Mouse (Mus musculus): ENCODE measurements at regions not wholly inside any gene's neighbourhood (a gene's known extent, or its start where the extent isn't known, plus 50 kb on each side); places are given as distances from the start of the nearest gene placed in this dataset.

DNA sequence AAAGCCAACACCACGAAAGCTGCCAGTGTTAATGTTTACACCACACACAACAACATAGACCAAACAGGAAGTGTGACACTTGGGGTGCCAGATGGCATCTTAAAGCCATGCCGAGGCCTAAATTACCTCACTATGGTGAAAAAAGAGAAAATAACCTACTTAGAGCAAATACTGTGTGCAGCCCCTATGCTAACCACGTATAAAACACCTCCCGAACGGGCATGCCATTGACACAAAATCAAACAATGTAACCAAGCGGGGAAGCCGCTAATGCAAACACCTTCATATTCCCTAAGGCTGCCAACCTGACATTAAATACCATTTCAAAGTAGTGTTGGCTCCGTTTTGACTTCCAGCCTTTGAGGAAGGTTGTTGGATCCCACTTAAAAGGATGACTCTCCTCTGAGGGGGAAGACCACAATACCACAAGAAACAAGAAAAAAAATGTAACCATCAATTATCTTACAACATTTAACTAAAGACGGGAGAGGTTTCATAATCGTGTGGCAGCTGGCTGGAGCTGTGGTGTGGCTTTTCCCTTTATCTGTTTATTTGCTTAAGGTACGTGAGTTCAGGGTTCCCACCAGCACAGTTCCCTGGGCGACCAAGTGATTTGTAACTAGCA, 96.1 kb upstream of the Lef1 start:
- Histone ChIP-seq H3K27ac (no peak overlapping the region), H3K36me3 (no peaks in the 10 kb centered on the region), H3K9me3 (no peaks in the 10 kb centered on the region), H3K4me2 (no peak overlapping the region), H3K9ac (no peak overlapping the region), H3K4me1 (peaks cover 12% of the 10 kb centered on the region; the same call in 1 of the 2 replicates), H3K4me3 (no peak overlapping the region), H3K27me3 (no peaks in the 10 kb centered on the region)
- 51% methylated on average over 12 of the region's 12 CpGs for WGBS
- ATAC-seq (ENCODE audit: insufficient number of reproducible peaks, insufficient read depth, low FRiP score, low TSS enrichment, low read depth) = no peak

DNA sequence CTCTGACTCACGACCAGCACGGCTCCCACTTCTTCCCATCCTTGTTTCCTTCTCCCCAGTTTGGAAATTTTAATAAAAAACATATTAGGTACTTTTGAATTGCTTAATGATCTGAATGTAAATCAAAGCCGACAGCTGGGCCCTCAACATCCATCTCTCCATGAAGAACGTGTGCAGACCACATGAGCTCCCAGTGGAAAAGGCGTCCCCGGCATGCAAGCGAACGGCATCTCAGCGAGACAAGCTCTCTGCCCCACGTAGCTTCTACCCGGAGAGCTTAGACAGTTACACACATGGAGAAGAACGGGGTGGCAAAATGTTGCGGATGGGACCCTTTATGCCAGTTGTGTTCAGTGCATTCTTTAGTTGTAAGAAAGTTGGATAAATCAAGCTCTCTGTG, 109.6 kb upstream of the Lef1 start:
- WGBS = 52% methylated on average over 13 of the region's 13 CpGs
- Histone ChIP-seq H3K27ac (no peak overlapping the region), H3K27me3 (no peaks in the 10 kb centered on the region), H3K36me3 (no peaks in the 10 kb centered on the region), H3K9ac (no peak overlapping the region), H3K9me3 (no peaks in the 10 kb centered on the region), H3K4me1 (peaks cover 12% of the 10 kb centered on the region), H3K4me2 (0 out of 2 replicates have a peak overlapping the region, but pooled peaks have one; percentile 12), H3K4me3 (no peak overlapping the region)
- ATAC-seq (ENCODE audit: insufficient number of reproducible peaks, insufficient read depth, low FRiP score, low TSS enrichment, low read depth) = no peak

- Histone ChIP-seq H3K4me2 (no peak overlapping the region), H3K27me3 (no peaks in the 10 kb centered on the region), H3K36me3 (no peaks in the 10 kb centered on the region), H3K4me1 (peaks cover 12% of the 10 kb centered on the region), H3K4me3 (no peak overlapping the region), H3K9ac (no peak overlapping the region), H3K27ac (no peak overlapping the region), H3K9me3 (no peaks in the 10 kb centered on the region)
- no peak for ATAC-seq (ENCODE audit: insufficient number of reproducible peaks, insufficient read depth, low FRiP score, low TSS enrichment, low read depth)
- WGBS = 73% methylated on average over 3 of the region's 3 CpGs
Observed at GRCm38 (mm10) chr3:131000252-131000651, 110.0 kb upstream of the Lef1 start.

GRCm38 (mm10) chr3:130999818-131000217, 110.5 kb upstream of the Lef1 start:
- Histone ChIP-seq H3K27me3 (no peaks in the 10 kb centered on the region), H3K4me2 (no peak overlapping the region), H3K27ac (no peak overlapping the region), H3K36me3 (no peaks in the 10 kb centered on the region), H3K9ac (no peak overlapping the region), H3K4me3 (no peak overlapping the region), H3K9me3 (no peaks in the 10 kb centered on the region), H3K4me1 (peaks cover 12% of the 10 kb centered on the region)
- ATAC-seq (ENCODE audit: insufficient number of reproducible peaks, insufficient read depth, low FRiP score, low TSS enrichment, low read depth) = no peak
- WGBS = 85% methylated on average over 6 of the region's 6 CpGs

GRCm38 (mm10) chr3:130998433-130998832, 111.8 kb upstream of the Lef1 start:
- H3K9ac ChIP-seq = no peak overlapping the region
- H3K4me2 ChIP-seq = no peak overlapping the region
- no peaks in the 10 kb centered on the region for H3K9me3 ChIP-seq
- 86% methylated on average over 9 of the region's 10 CpGs for WGBS
- H3K27me3 ChIP-seq = no peaks in the 10 kb centered on the region
- H3K4me3 ChIP-seq = no peak overlapping the region
- no peak for ATAC-seq (ENCODE audit: insufficient number of reproducible peaks, insufficient read depth, low FRiP score, low TSS enrichment, low read depth)
- H3K27ac ChIP-seq = no peak overlapping the region
- H3K4me1 ChIP-seq = peaks cover 12% of the 10 kb centered on the region
- H3K36me3 ChIP-seq = no peaks in the 10 kb centered on the region

- no peak overlapping the region for H3K9ac ChIP-seq
- H3K9me3 ChIP-seq = no peaks in the 10 kb centered on the region
- no peak overlapping the region for H3K4me3 ChIP-seq
- no peak overlapping the region for H3K27ac ChIP-seq
- peaks cover 12% of the 10 kb centered on the region for H3K4me1 ChIP-seq
- H3K27me3 ChIP-seq = no peaks in the 10 kb centered on the region
- 33% methylated on average over 11 of the region's 11 CpGs for WGBS
- H3K4me2 ChIP-seq = peak overlapping the region; percentile 28; the same call in 1 of the 2 replicates
- H3K36me3 ChIP-seq = no peaks in the 10 kb centered on the region
- no peak for ATAC-seq (ENCODE audit: insufficient number of reproducible peaks, insufficient read depth, low FRiP score, low TSS enrichment, low read depth)
Observed at GRCm38 (mm10) chr3:130996786-130997185, 113.5 kb upstream of the Lef1 start.

DNA sequence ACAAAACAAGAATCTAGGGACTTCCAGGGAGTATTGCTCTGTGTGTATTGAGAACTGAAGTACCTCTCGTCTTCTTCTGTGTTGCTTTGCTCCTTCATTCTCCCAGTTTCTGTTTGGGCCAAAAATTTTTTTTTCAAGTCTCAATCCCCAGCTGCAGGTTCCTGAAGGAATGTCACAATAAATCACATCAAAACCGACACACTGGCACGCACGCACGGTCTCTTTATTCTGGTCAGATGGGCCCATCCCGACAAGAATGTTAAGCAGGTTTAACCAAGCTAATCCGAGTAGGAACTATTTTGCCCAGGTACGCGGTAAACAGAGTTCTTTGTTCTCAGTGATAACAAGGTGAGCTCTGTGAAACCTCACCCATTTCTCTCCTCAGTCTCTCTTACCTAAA, 118.3 kb upstream of the Lef1 start:
- Histone ChIP-seq H3K4me2 (no peak overlapping the region), H3K36me3 (no peaks in the 10 kb centered on the region), H3K27me3 (no peaks in the 10 kb centered on the region), H3K27ac (no peak overlapping the region), H3K9me3 (no peaks in the 10 kb centered on the region), H3K9ac (no peak overlapping the region), H3K4me1 (peaks cover 6% of the 10 kb centered on the region), H3K4me3 (no peak overlapping the region)
- WGBS = 50% methylated on average over 9 of the region's 9 CpGs
- ATAC-seq (ENCODE audit: insufficient number of reproducible peaks, insufficient read depth, low FRiP score, low TSS enrichment, low read depth) = no peak

DNA sequence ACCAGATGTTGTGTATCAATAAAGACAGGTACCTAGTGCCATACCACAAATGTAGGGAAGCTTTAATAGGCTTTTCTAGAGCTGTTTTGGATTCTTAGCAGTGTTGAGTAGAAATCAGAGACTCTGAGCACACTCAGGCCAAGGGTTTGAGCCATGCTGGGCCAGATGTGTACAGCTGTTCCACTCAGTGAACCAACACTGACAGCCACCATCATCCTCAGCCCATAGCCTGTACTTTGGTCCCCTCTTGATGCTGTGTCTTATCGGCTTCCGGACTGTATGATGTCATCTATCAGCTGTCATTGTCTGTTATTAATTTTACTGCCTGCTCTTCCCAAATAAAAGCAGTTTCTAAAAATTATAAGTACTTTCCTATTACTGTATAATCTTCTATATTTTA, 123.6 kb upstream of the Lef1 start:
- H3K27me3 ChIP-seq = no peaks in the 10 kb centered on the region
- H3K4me1 ChIP-seq = no peaks in the 10 kb centered on the region
- H3K9me3 ChIP-seq = no peaks in the 10 kb centered on the region
- no peaks in the 10 kb centered on the region for H3K36me3 ChIP-seq
- WGBS = 88% methylated on average over 2 of the region's 2 CpGs
- H3K4me2 ChIP-seq = no peak overlapping the region
- no peak overlapping the region for H3K9ac ChIP-seq
- H3K27ac ChIP-seq = no peak overlapping the region
- no peak for ATAC-seq (ENCODE audit: insufficient number of reproducible peaks, insufficient read depth, low FRiP score, low TSS enrichment, low read depth)
- no peak overlapping the region for H3K4me3 ChIP-seq

DNA sequence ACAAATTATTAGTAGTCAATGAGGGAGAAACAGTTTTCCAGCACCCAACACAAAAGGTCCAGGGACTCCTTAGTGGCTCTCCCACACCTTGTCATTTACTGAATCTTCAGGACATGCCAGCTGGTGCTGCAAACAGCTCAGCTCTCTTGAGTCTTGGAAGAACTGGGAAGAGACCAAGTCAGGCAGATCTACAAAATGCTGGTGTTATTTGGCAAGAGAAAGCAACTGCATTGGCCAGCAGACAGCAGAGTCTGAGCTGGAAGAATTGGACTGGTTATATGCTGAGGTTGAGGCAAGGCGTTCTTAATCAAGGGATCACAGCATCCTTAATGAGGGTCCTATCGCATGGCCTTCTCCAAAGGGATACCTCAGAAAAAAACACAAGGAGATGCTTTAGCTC, 124.2 kb upstream of the Lef1 start:
- Histone ChIP-seq H3K9me3 (no peaks in the 10 kb centered on the region), H3K4me2 (no peak overlapping the region), H3K4me1 (no peaks in the 10 kb centered on the region), H3K4me3 (no peak overlapping the region), H3K9ac (no peak overlapping the region), H3K27me3 (no peaks in the 10 kb centered on the region), H3K36me3 (no peaks in the 10 kb centered on the region), H3K27ac (no peak overlapping the region)
- 93% methylated on average over 2 of the region's 2 CpGs for WGBS
- no peak for ATAC-seq (ENCODE audit: insufficient number of reproducible peaks, insufficient read depth, low FRiP score, low TSS enrichment, low read depth)

GRCm38 (mm10) chr3:130981566-130981965, 128.7 kb upstream of the Lef1 start:
- H3K36me3 ChIP-seq = no peaks in the 10 kb centered on the region
- H3K4me1 ChIP-seq = peaks cover 5% of the 10 kb centered on the region
- H3K27ac ChIP-seq = no peak overlapping the region
- no peak for ATAC-seq (ENCODE audit: insufficient number of reproducible peaks, insufficient read depth, low FRiP score, low TSS enrichment, low read depth)
- H3K9me3 ChIP-seq = no peaks in the 10 kb centered on the region
- H3K4me3 ChIP-seq = no peak overlapping the region
- no peaks in the 10 kb centered on the region for H3K27me3 ChIP-seq
- no peak overlapping the region for H3K4me2 ChIP-seq
- H3K9ac ChIP-seq = no peak overlapping the region

DNA sequence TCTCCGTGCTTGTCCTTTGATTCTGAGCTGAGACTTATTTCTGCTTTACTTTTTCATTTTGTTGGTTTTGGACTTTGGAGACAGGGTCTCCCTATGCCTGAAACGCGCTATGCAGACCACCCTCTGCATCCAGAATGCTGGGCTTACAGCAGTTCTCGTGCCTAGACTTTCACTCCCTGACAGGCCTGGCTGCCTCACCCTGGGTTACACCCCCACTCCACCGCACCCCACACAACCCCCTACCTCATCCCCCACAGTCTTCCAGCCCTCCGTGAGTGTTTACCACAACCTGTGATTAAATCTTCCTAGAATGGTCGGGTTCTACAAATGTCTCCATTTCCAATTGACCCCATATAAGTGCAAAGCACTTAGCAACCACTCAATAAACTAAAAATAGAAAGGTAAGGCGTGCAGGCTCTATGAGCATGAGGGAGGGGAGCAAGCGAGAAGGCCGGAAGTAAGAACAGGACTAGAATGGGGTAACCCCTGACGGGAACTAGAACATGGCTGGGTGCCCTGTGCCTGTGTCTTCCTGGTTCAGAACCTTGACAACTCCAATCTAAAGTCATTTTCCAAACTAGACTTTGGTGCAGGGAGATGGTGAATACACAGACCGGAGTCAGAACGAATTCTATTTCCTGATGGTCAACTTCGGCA, 131.2 kb upstream of the Lef1 start:
- Histone ChIP-seq H3K27ac (no peak overlapping the region), H3K9me3 (no peaks in the 10 kb centered on the region), H3K4me1 (peaks cover 5% of the 10 kb centered on the region), H3K36me3 (no peaks in the 10 kb centered on the region), H3K9ac (no peak overlapping the region), H3K27me3 (no peaks in the 10 kb centered on the region), H3K4me3 (no peak overlapping the region), H3K4me2 (no peak overlapping the region)
- no peak for ATAC-seq (ENCODE audit: insufficient number of reproducible peaks, insufficient read depth, low FRiP score, low TSS enrichment, low read depth)
- WGBS = 74% methylated on average over 14 of the region's 14 CpGs

DNA sequence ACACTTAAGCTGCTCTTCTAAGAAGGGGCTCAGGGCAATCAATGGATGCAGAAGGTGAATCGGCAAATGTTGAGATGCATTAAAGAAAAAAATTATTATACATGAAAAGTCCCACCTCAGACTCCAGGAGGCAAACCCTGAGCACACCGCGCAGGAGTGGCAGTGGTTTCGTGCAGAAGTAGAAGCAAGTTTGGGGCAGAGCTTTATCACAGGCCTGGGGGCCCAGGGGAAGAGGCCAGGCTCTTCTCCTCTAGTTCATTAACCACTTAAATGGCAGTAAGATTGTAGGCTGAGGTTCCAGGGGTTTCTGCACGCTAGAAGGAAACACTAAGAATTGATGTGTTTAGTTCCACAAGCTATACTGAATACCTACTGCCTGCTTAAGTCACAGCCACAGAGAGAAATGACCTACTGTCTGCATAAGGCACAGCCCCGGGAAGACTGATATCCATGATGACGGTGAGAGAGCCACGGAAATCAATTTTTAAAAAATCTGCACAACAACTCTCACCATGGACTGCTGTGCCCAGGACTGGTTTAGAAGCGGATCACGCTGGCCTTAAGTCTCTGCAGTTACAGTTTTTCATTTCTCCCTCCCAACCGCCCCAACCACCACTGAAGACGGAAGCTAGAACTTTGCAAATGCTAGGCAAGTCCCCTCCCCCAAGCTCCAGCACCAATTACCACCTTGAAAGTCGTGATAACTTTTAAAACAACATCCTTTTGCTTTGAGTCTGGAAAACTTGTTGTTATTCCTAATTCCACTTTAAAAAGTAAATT, 132.2 kb upstream of the Lef1 start:
- peaks cover 5% of the 10 kb centered on the region for H3K4me1 ChIP-seq
- H3K36me3 ChIP-seq = no peaks in the 10 kb centered on the region
- H3K9me3 ChIP-seq = no peaks in the 10 kb centered on the region
- no peak overlapping the region for H3K4me2 ChIP-seq
- ATAC-seq (ENCODE audit: insufficient number of reproducible peaks, insufficient read depth, low FRiP score, low TSS enrichment, low read depth) = no peak
- H3K27ac ChIP-seq = no peak overlapping the region
- no peaks in the 10 kb centered on the region for H3K27me3 ChIP-seq
- WGBS = 50% methylated on average over 13 of the region's 13 CpGs
- H3K4me3 ChIP-seq = no peak overlapping the region
- no peak overlapping the region for H3K9ac ChIP-seq

All from embryonic facial prominence, embryonic 13.5 days (tissue).